Mouse (Mus musculus) neural tube, embryonic 10.5 days (tissue): ENCODE results near the gene Edn3.

Source experiments
- DNase-seq: peaks from one replicate; pipeline ENCODE4 v3.0.0-alpha.2; 2017; ENCODE audit warnings: low spot score; ENCODE audit errors: extremely low spot score

The Edn3 gene

GRCm38 (mm10) chr2:174793181-174793580, 32.8 kb downstream of the Edn3 start:
- no peak for DNase-seq

GRCm38 (mm10) chr2:174796998-174797397, 36.6 kb downstream of the Edn3 start:
- no peak for DNase-seq

- no peak for DNase-seq
These were observed 37.2 kb downstream of the Edn3 start for GRCm38 (mm10) chr2:174797495-174798068.

- DNase-seq = no peak
These were observed 42.0 kb downstream of the Edn3 start for GRCm38 (mm10) chr2:174802453-174802852.

GRCm38 (mm10) chr2:174803661-174804060, 43.2 kb downstream of the Edn3 start:
- no peak for DNase-seq

- no peak for DNase-seq
These were observed 47.5 kb downstream of the Edn3 start for GRCm38 (mm10) chr2:174807900-174808299.

- peak; percentile 50 for DNase-seq
These were observed 48.9 kb downstream of the Edn3 start for GRCm38 (mm10) chr2:174809296-174809695.

- no peak for DNase-seq
These were observed 52.9 kb downstream of the Edn3 start for GRCm38 (mm10) chr2:174813306-174813705.

- no peak for DNase-seq
These were observed 55.7 kb downstream of the Edn3 start for GRCm38 (mm10) chr2:174816163-174816562.

- DNase-seq = no peak
These were observed 59.9 kb downstream of the Edn3 start for GRCm38 (mm10) chr2:174820286-174820685.

GRCm38 (mm10) chr2:174827829-174828228, 67.4 kb downstream of the Edn3 start:
- no peak for DNase-seq

GRCm38 (mm10) chr2:174833608-174834007, 73.2 kb downstream of the Edn3 start:
- DNase-seq = no peak
